Mouse (Mus musculus) bone marrow, adult 2 months (tissue): ENCODE results near the gene Nbeal1.

Experiments
- CTCF ChIP-seq: fragments of 200-500 bp; IDR thresholded peaks from 2 replicates; pipeline ENCODE4 v1.5.1; 2011; ENCODE audit warnings: low read length, control low read depth; ENCODE audit not compliant: control insufficient read depth, insufficient read depth
- POLR2A ChIP-seq: fragments of 200-500 bp; IDR thresholded peaks from 2 replicates; pipeline ENCODE4 v1.6.1; 2011; ENCODE audit warnings: low read depth, mild to moderate bottlenecking, control low read depth, low read length, borderline replicate concordance; ENCODE audit not compliant: control insufficient read depth

GRCm38 (mm10) chr1:60152700-60153099 lies 27.7 kb upstream of the Nbeal1 start:
- TF ChIP-seq CTCF (no peak), POLR2A (no peak)
